Mouse (Mus musculus) urinary bladder, postnatal 10 days (tissue): ENCODE results near the gene App.

Experiments used
- DNase-seq: peaks from one replicate; pipeline ENCODE4 v3.0.0; 2022; ENCODE audit warnings: low spot score

Gene App

DNA sequence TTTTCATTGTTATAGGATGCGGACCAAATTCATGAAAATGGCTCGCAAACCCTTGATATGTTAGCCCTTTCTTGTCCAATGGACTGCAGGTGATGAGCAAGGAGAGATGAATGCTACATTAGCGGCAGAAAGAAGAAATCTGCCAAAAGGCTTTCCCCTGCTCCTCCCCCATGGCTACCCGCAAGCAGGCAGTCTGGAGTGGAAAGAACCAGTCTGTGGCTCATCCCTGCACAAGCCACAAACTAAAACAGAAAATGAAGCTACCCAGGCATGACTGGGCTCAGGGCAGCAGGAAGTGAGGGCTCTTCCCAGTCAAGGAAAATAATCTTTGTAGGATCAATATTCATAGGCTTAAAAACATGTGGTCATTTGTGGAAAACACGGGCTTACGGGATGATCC, 54.6 kb downstream of the App start:
- no peak for DNase-seq

DNA sequence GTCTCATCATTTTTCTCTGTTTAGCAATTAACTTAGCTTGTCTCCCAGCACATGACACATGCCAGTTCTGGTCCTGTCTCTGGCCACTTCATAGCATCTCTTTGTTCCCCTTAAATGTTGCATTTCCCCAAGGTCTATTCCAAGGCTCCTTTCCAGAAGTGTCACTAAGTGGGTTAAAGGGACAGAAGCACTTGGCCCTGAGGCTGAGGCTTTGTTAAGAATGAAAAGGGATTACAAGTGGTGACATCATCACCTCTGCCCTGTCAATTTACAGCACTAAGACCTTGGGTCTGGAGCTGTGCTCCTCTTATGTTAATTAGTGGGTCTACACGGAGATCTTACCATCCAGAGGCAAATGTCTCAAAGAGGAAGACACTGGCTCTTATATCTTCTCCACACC, 56.0 kb downstream of the App start:
- no peak for DNase-seq

DNA sequence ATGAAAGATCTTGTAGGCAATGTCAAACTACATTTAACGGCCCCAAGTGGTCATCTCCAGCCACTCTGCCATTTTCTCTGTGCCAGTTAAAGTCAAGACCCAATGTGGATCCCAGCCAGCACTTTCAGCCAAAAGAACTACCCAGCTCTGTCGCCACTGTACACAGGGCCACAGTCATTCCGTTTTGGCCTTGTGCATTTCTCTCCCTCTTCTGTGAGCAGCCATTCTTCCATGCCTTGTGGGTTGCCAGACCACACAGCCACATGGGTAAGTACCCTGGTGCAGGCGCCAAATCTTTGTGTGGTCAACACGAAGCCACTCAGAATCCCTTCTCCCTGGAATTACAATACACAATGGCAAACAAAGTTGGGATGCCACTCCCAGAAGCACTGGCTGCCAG, 57.7 kb downstream of the App start:
- DNase-seq: no peak

DNA sequence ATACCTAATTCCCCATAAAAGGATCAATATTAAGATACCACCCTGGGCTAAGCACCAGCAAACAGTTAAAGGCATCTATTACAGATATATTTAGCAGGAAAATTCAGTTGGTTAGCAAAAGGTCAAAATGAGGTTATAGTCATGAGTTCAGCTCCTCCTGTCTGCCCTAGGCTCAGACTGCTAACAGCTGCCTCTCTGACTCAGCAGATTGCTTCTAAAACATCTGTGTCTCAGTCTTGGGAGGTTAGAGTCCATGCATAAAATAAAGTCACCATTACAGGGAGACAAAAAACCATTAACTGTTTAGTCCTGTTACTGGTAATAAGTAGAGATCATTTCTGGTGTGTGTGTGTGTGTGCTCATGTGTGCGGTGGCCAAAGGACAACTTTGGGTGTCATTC, 58.8 kb downstream of the App start:
- DNase-seq: no peak

DNA sequence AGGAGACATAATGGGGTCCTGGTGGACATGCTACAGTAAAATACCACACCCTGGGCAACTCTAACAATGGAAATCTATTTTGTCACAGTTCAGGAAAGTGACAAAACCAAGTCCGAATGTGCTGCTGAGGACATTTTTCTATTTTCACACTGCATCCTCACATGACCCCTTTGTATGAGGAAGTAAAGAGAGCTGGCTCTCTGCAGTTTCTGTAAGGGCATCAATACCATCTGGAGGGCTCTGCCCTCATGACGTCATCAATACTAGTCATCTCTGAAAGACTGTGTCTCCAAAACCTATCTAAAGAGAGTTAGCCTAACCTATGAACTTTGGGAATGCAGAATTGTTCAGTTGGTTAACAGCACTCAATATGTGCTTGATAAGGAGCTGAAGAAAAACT, 59.6 kb downstream of the App start:
- DNase-seq: no peak

DNA sequence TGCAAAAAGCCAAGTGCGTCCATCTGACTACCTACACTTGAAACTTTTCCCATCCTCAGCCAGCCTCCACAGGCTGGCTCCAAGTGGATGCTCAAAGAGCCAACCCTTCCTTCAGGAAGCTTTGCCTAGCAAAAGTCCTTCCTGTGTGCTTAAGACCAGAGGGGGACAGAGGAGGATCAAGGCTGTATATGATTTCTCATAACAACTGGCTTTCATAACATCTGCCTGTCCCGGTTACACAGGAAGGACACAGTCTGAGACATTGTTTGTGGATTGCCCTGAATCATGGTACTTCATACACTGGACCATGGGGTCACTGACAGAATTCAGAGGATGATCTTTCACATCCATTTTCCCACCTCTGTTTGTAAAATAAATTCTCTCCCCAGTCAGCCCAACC, 61.3 kb downstream of the App start:
- DNase-seq: no peak

DNA sequence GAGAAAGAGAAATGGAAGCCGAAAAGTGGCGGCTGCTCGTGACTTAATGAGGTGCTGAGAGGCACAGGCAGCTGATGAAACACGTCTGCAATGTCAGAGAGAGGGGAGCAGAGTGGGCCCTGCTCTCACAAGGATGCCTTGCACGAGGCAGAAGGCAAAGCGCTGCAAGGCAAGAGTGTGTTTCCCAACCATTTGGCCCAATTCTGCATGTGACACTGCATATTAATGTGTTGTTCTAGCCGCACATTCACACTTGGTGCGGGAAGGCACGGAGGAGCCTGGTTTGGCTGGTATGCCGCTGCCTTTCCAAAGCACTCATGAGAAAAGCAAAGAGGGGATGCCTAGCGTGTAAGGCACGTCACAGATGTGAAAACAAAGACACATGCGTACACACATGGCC, 63.1 kb downstream of the App start:
- DNase-seq: no peak

DNA sequence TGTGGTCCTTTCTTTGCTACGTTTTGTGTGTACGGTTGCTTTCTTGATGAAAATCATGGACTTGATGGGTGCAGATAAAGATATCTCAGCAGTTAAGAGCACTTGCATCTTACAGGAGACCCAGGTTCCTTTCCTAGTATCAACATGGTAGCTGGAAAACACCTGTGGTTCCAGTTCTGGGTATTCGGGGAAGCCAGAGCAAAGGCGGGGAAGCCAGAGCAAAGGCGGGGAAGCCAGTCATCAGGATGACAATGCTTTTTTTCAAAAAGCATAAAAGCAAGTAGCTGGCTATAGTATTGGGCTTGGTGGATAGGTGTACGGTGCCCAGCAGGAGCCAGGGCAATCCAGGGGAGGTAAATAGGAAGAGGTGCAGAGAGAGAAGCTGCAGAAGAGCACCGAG, 65.1 kb downstream of the App start:
- DNase-seq: no peak

DNA sequence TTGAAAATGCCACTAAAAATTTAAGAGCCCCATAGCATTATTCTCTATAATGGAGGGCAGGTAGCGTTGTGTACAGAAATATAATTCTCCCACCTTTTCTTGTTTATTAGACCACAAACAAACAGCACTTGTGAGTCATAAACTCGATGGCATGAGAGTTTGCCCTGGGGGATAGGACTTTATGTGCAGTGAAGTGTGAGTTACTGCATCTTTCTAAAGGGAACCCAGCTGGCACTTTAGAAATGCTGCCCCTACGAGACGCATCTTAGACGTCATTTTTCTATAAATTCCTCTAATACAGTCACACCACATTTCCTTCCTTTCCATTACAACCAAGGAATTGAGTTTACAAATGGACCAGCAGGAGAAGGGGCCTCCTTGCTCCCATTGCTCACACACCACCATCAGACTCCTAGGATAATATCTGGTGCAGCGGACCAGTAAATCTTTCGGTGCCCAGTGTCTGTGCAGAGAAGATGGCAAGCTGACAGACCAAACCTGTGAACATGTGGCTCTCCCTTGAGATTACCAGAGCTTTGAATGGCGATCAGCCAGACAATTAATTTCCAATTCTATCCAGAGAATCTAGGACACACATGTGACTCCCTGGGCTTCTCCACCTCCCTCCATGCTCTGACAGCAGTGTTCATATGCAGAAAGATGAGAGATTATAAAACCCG, 66.8 kb downstream of the App start:
- DNase-seq: no peak

DNA sequence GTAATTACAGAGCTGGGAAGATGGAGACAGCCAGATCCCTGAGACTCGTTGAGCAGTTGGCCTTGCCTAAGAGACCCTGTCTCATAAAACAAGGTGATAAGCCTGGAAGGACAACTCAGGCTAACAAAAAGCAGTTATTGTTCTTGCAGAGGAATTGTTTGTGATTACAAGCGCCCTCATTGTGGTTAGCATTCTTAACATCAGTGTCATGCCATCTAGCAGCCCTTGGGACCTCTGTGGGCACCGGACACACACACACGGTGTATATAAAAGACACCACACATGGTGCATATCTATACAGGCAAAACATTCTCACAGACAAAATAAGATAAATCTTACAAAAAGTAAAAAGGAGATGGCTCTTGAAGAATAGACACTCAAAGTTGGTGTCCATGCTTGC, 68.0 kb downstream of the App start:
- DNase-seq: no peak

DNA sequence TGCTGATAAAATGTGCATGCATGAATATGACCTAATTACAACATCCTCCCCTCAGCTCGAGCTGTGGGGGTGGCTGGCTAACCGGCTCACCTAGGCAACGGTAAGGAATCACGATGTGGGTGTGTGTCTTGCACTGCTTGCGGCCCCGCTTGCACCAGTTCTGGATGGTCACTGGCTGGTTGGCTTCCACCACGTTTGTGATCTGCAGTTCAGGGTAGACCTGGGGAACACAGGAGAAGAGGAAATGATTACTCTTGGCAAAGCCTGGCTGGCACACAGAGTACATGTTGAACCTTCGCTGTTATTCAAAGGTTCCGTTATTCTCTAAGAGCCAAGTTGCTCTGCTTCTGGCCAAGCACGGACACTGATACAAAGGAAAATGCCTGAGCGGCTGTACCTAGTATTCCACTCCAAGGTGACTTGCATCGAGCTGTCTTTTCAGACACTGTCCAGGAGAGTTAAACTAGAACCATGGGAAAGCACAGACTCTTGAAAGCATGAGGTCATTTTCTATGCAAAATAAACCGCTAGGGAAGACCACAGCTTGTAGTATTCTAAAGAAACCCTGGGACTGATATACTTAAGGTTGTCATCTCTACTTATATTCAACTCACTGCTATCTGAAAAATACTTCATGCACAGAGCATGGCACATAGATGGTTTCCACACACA, 70.3 kb downstream of the App start:
- DNase-seq: no peak

DNA sequence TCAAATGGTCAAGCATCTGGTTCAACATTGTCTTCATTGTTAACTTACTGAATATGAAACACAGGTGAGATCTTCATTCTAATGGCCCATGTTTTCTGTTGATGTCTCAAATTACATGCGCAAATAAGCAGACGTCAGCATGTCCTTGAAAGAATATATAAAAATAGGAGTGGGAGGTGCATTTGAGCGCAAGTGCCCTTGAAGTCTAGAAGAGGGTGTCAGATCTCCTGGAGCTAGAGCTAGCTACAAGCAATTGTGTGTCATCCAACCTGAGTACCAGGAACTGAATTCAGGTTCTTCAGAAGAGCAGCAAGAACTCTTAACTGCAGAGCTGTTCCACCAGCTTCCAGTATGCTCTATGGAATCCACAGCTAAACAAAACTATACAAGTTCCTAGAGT, 72.0 kb downstream of the App start:
- DNase-seq: no peak

DNA sequence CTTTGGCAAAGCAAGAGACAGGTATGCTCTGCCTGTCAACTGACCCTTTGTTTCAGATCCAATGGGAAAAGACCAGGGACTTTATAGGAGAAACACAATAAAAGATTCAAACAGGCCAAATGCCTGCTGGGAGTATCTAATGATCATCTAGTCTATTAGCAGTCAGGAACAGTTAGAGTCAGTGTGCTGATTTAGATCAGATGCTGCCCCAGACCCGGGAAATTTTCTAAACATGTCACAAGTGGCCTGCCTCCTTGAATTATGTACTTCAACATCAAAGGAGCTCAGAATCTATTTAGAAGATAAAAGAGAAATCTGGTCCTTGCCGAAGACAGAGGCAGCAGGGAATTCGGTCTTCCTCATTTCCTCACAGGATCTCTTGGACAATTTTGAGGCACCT, 72.8 kb downstream of the App start:
- DNase-seq: no peak

DNA sequence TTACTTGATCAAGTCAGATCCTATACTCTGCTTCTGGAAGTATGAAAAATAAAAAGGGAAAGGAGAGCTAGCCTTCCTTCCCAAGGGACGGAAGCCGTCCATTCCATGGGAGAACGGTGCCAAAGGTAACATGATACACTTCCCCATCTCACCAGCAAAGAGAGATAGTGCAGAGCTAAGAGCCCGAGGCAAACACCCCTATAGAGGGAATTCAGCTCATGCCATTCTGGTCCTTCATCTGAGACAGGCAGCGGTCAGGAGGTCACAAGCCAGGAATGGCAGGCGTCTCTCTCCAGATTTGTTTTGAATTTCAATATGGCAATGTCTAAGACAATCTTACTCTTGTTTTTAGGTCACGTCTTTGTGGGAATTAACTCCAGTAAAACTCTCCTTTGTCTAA, 74.1 kb downstream of the App start:
- no peak for DNase-seq

DNA sequence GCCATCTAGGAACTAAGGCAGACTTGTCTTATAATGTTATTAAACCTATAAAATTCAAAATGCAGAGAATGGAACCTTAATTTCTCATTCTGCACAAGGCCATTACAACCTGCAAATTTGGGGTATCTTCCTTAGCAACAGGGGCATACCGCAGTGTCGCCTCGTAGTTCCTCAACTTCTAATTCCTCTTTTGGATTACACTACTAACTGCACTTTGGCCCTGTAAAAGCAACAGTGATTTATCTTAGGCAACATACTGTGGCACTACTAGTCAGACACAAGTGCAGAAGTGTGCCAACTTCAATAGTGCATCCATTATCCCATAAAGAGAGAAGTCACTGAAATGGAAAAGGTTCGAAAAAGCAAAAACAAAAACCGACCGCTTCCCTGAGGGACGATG, 74.5 kb downstream of the App start:
- DNase-seq: no peak

DNA sequence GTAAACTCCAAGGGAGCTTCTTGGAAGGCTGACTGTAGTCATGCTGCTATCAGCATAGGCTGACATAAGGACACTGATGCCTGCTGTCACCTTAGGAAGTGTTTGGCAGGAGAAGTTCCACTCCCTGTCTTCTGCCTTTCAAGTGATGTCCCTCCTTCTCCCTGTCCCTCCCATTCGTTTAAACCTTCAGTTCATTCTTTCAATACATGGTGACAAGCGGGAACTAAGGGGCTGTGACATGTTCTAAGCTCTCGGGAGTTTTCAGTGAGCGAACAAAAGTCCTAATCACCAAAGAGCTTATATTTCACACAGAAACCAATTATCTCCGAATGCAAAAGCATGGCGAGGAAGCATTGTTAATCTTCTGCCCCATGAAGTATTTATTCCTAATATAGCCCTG, 77.2 kb downstream of the App start:
- no peak for DNase-seq

DNA sequence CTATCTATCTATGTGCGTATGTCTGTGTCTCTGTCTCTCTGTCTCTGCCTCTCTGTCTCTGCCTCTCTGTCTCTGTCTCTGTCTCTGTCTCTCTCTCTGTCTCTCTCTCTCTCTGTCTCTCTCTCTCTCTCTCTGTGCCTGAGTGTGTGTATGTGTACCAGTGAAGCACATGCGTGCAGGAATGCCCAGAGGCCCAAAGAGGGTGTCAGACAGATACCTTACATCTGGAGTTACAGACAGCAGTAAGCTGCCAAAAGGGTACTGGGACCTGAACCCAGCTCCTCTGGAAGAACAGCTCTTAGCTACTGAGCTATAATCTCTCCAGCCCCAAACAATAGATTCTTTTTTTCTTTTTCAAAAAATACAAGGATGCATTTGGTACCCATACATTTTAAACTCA, 77.6 kb downstream of the App start:
- no peak for DNase-seq

DNA sequence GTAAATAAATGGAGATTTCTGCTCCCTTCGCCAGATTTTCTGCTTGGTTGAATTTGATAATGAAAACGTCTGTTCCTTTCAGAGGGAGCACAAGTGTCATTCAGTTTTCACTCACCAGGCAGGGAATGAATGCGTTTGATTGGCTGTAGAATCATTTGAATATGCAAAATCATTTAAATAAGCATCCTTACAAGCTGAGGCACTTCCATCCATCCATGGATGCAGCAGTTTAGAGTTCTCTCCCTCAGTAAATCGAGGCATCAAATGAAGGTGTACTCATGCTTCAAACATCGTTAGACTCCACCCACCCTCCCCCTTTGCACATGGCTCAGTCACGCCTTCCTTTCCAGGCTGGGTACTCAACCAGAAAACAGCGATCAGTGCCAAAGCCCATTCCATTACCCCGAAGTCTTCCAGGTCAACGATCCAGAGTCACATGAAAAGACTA, 80.9 kb downstream of the App start:
- DNase-seq: no peak

DNA sequence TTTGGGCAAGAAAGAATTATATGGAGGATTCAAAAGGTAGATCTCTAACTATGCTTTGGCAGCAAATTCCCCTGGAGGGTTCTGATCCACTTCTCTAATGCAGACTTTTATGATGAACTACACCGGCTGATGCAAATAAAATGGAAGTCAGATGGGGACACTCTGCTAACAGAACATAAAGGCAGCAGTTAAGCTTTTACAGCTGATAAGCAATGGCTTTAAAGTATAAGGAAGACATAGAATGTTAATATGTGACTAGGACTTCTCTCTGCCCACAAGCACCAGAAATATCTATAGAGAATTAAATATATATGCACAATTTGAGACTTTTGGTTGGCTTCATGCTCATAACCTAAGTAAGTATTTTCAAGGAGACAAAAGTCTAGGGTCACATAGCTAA, 81.4 kb downstream of the App start:
- DNase-seq: no peak

DNA sequence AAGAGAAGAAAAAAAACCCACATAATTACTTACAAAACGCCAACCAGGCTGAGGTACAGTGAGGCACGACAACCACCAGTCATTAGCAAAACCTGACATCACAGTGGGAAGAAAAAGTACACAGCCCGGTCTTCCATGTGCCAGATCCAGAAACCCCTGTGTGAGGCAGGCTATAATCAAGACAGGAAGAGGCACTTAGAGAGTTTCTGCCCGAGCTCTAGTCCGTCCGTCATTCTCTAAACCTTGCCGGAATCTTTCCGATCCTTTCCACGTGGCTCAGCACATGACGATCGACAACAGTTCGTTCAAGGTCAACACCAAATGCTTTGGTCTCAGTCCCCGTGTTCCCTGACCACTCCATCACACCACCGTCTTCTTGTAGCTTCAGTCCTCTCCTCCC, 82.6 kb downstream of the App start:
- no peak for DNase-seq

DNA sequence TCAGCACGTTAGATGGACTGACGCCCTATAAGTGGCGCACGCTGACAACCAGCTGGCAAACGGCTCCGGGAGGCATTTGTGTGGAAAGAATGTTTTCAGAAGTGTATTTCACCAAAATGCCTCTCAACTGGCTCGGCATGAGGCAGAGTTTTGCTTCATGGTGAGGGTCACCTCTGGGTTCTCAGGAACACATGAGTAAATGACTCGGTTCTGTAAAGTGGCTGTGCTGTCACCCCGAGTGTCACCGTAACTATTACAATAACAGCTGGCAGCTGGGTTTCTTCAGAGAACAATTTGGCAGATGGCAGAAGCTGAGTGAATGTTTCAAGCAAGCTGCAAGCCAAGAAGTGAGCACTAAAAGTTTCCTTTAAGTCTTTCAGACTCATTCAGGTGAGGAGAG, 85.4 kb downstream of the App start:
- no peak for DNase-seq

DNA sequence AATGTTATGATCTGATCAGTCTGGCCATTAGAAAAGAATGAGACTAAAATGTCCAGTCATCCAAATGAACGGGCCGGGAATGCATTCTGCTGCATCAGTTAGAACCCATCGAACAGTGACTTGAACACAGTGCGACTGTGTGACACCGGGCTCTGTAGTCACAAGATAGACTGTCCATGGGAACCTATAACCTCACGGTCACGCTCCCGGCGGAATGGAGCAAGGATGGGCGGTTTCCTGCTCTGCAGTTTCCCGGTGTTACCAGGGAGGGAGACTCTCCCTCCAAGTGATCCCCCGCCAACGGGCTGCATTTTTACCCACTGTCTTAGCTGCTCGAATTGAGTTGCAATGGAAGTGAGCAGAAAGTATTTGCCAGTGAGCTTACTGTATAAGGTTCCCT, 87.3 kb downstream of the App start:
- DNase-seq: no peak

DNA sequence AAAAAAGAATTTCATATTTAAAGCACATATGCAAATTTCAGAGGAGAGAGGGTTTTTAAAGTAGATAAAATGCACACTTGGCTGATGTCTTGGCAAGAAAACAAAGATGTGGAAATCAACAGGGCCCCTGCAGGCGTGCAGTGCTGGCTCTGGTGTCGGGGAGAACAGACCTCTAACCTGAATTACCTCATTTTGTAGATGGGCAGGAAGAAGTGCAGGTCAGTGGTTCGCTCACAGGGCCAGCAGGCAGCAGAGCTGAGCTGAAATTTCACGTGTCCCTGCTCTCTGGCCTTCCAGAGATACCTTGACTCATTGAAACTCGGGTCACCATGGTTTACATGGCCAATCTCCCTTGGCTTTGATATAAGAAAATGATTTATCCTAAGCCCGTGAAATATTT, 87.7 kb downstream of the App start:
- DNase-seq: no peak

DNA sequence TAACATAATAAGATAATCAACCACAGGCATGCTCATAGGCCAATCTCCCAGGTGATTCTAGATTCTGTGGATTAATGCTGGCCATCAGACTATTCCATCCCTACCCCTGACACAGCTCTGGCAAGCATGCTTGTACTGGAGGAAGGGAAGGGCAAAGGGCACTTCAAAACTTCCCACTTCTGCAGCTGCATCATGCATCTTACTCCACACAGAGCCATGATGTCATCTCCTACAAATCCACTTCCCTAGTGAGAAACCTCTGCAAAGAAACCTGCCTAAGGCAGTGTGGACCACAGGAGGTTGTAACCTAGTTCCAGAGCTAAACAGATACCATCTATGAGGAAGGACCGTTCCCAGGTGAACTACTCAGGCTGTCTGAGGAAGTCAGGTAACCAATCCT, 89.4 kb downstream of the App start:
- no peak for DNase-seq
